Mouse (Mus musculus): ENCODE results near the gene Nsmce4a. TPM values are rescaled to one million over a fixed set of nuclear protein-coding genes. Genes with fewer than 3 reads are reported as not detected.

Gene Nsmce4a
- polyA plus RNA-seq, 1 experiment from 2014 or later = 145 TPM

Other genes starting within 250 kb of the Nsmce4a start
- 59.5 and 71.2 TPM in 2 replicates for gene Ate1, start 52.7 kb downstream of the Nsmce4a start, polyA plus RNA-seq (2016; fragmentation: Nextera tagmentation; extraction: Ambion mirVana)
- gene Tacc2, start 4.3 kb upstream of the Nsmce4a start, polyA plus RNA-seq (2016; fragmentation: Nextera tagmentation; extraction: Ambion mirVana) = 69.4 and 75.5 TPM in 2 replicates
- gene Btbd16, start 201.0 kb upstream of the Nsmce4a start, polyA plus RNA-seq (2016; fragmentation: Nextera tagmentation; extraction: Ambion mirVana) = not detected in 2 replicates

All from hindbrain, embryonic 12.5 days (tissue).